Mouse (Mus musculus): ENCODE measurements around the gene Klhdc7b. TPM values are rescaled to one million over a fixed set of nuclear protein-coding genes. Genes with fewer than 3 reads are reported as not detected.

Klhdc7b gene
- total and polyA plus RNA-seq, 3 experiments, result 0.05 TPM; not detected in 2

DNA sequence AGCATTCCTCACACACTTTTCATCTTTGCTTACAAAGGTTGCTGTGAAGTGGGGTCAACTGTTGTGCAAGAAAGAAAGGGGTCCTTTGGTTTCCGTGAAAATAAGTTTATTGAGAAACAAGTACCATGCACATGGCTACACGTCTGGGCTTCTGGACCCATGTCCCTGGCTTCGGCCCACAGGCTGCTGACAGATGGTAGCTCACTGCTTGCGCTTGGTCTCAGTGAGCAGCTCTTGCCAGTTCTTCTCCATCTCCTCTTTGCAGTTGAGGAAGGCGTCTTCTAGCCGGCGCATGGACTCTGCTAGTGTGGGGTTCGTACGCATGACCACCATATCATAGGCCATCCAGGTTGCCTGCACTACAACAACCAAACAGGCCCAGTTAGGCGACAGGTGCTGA is 5.4 kb downstream of the Klhdc7b start:
- Histone ChIP-seq H3K36me3 (replicated peaks) (no peaks in the 10 kb centered on the region), H3K27me3 (ENCODE audit: insufficient read depth, low read length) (peaks cover 51% of the 10 kb centered on the region), H3K4me3 (ENCODE audit: low read depth, low read length) (no peak overlapping the region), H3K4me1 (ENCODE audit: insufficient read depth, low read depth, low read length) (no peaks in the 10 kb centered on the region), H3K9me3 (replicated peaks) (no peaks in the 10 kb centered on the region)
- ATAC-seq (ENCODE audit: extremely low read depth, insufficient number of reproducible peaks, low FRiP score, poor library complexity, severe bottlenecking), result no peak
- TF ChIP-seq TAL1 (conservative IDR thresholded peaks at IDR 0.05; ENCODE audit: low read depth, low read length) (no peak), GATA2 (IDR thresholded peaks at IDR 0.05; ENCODE audit: borderline replicate concordance, low read depth, low read length) (no peak), POLR2AphosphoS5 (IDR thresholded peaks at IDR 0.05; ENCODE audit: insufficient replicate concordance, low read depth, low read length) (no peak), CTCF (IDR thresholded peaks at IDR 0.05; ENCODE audit: low read depth, low read length) (no peak), GATA1 (IDR thresholded peaks at IDR 0.05; ENCODE audit: borderline replicate concordance, low read length) (no peak)
- no peak for DNase-seq (ENCODE audit: low spot score)

DNA sequence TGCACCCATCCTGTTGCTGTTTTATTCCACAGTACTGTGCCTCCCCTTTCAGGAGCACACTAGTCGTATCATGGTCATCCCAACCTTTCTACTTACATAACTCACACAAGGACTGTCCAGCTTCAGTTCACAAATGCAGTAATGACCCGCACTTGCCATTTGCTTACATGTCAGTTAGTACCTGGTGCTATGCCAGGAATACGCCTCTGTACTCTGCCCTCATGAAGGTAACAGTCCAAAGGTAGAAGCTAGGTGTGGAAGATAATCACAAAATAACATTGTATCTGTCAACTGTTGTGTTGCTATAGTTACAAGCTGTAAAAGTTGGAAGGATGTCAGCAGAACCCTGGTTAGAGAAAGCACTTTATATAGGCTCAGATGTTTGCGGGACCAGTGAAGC is 12.2 kb downstream of the Klhdc7b start:
- no peak for DNase-seq (ENCODE audit: low spot score)
- H3K4me3 ChIP-seq (ENCODE audit: low read depth, low read length), result no peak overlapping the region

DNA sequence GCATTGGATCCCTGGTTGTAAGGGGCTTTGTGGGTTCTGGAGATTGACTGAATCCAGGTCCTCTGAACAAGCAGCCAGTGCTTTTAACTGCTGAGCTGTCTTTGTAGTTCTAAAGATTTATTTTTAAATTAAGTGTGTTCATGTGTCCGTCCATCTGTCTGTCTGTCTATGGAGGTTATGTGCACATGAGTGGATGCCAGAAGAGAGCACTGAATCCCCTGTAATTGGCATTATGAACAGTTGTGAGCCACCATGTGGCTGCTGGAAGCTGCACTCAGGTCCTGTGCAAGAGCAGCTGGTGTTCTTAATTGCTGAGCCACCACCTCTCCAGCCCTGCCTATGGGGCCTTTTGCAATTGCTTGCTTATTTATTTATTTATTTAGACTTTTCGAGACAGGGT is 13.4 kb downstream of the Klhdc7b start:
- DNase-seq (ENCODE audit: low spot score) (no peak), ATAC-seq (ENCODE audit: extremely low read depth, insufficient number of reproducible peaks, low FRiP score, poor library complexity, severe bottlenecking) (no peak)
- TF ChIP-seq GATA2 (IDR thresholded peaks at IDR 0.05; ENCODE audit: borderline replicate concordance, low read depth, low read length), result no peak
- TF ChIP-seq TAL1 (conservative IDR thresholded peaks at IDR 0.05; ENCODE audit: low read depth, low read length), result no peak
- no peak for TF ChIP-seq GATA1 (IDR thresholded peaks at IDR 0.05; ENCODE audit: borderline replicate concordance, low read length)
- TF ChIP-seq POLR2AphosphoS5 (IDR thresholded peaks at IDR 0.05; ENCODE audit: insufficient replicate concordance, low read depth, low read length), result no peak
- TF ChIP-seq CTCF (IDR thresholded peaks at IDR 0.05; ENCODE audit: low read depth, low read length), result no peak
- H3K9me3 ChIP-seq (replicated peaks), result no peaks in the 10 kb centered on the region
- H3K4me1 ChIP-seq (ENCODE audit: insufficient read depth, low read depth, low read length), result peaks cover 4% of the 10 kb centered on the region
- no peaks in the 10 kb centered on the region for H3K36me3 ChIP-seq (replicated peaks)
- no peak overlapping the region for H3K4me3 ChIP-seq (ENCODE audit: low read depth, low read length)
- peaks cover 7% of the 10 kb centered on the region for H3K27me3 ChIP-seq (ENCODE audit: insufficient read depth, low read length)

More for the DNA sequence above, 12.2 kb downstream of the Klhdc7b start:
- Histone ChIP-seq H3K27me3 (ENCODE audit: insufficient read depth, low read length) (peaks cover 7% of the 10 kb centered on the region), H3K4me1 (ENCODE audit: insufficient read depth, low read depth, low read length) (peaks cover 4% of the 10 kb centered on the region), H3K36me3 (replicated peaks) (no peaks in the 10 kb centered on the region), H3K9me3 (replicated peaks) (no peaks in the 10 kb centered on the region)
- no peak for TF ChIP-seq TAL1 (conservative IDR thresholded peaks at IDR 0.05; ENCODE audit: low read depth, low read length)
- no peak for TF ChIP-seq GATA1 (IDR thresholded peaks at IDR 0.05; ENCODE audit: borderline replicate concordance, low read length)
- TF ChIP-seq GATA2 (IDR thresholded peaks at IDR 0.05; ENCODE audit: borderline replicate concordance, low read depth, low read length), result no peak
- TF ChIP-seq POLR2AphosphoS5 (IDR thresholded peaks at IDR 0.05; ENCODE audit: insufficient replicate concordance, low read depth, low read length), result no peak
- no peak for TF ChIP-seq CTCF (IDR thresholded peaks at IDR 0.05; ENCODE audit: low read depth, low read length)
- no peak for ATAC-seq (ENCODE audit: extremely low read depth, insufficient number of reproducible peaks, low FRiP score, poor library complexity, severe bottlenecking)

DNA sequence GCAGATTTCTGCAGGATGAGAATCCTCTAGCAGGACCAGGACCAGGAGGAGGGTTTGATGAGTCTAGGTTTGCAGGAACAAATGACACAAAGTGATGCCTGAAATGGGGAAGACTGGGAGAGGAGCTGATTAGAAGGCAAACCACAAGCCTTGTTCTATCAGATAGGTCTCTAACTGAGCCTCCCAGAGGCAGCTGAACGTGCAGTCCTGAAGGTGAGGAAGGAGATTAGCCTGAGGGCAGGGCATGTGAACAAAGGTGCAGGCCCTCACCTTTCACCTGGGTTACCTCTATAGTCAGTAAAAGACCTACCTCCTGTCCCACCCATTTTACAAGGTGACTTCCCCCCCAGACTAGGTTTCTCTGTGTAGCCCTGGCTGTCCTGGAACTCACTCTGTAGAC is 15.0 kb downstream of the Klhdc7b start:
- Histone ChIP-seq H3K4me3 (ENCODE audit: low read depth, low read length) (no peak overlapping the region), H3K36me3 (replicated peaks) (no peaks in the 10 kb centered on the region), H3K4me1 (ENCODE audit: insufficient read depth, low read depth, low read length) (peaks cover 4% of the 10 kb centered on the region), H3K27me3 (ENCODE audit: insufficient read depth, low read length) (peaks cover 3% of the 10 kb centered on the region; the same call in 1 of the 2 replicates), H3K9me3 (replicated peaks) (no peaks in the 10 kb centered on the region)
- no peak for ATAC-seq (ENCODE audit: extremely low read depth, insufficient number of reproducible peaks, low FRiP score, poor library complexity, severe bottlenecking)
- TF ChIP-seq GATA1 (IDR thresholded peaks at IDR 0.05; ENCODE audit: borderline replicate concordance, low read length), result no peak
- no peak for TF ChIP-seq POLR2AphosphoS5 (IDR thresholded peaks at IDR 0.05; ENCODE audit: insufficient replicate concordance, low read depth, low read length)
- TF ChIP-seq GATA2 (IDR thresholded peaks at IDR 0.05; ENCODE audit: borderline replicate concordance, low read depth, low read length), result no peak
- no peak for TF ChIP-seq CTCF (IDR thresholded peaks at IDR 0.05; ENCODE audit: low read depth, low read length)
- no peak for DNase-seq (ENCODE audit: low spot score)

DNA sequence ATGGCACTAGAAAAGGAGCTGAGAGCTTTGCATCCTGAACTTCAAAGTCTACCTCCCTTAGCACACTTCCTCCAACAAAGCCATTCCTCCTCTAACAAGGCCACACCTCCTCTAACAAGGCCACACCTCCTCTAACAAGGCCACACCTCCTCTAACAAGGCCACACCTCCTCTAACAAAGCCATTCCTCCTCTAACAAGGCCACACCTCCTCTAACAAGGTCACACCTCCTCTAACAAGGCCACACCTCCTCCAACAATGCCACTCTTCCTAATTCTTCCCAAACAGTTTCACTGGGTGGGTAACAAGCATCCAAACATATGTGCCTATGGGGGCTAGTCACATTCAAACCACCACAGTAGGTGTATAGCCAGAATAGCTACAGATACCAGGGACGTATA is 17.8 kb downstream of the Klhdc7b start:
- TF ChIP-seq POLR2AphosphoS5 (IDR thresholded peaks at IDR 0.05; ENCODE audit: insufficient replicate concordance, low read depth, low read length) (no peak), GATA2 (IDR thresholded peaks at IDR 0.05; ENCODE audit: borderline replicate concordance, low read depth, low read length) (no peak), GATA1 (IDR thresholded peaks at IDR 0.05; ENCODE audit: borderline replicate concordance, low read length) (no peak), CTCF (IDR thresholded peaks at IDR 0.05; ENCODE audit: low read depth, low read length) (no peak), TAL1 (conservative IDR thresholded peaks at IDR 0.05; ENCODE audit: low read depth, low read length) (no peak)
- Histone ChIP-seq H3K4me3 (ENCODE audit: low read depth, low read length) (no peak overlapping the region), H3K36me3 (replicated peaks) (no peaks in the 10 kb centered on the region), H3K27me3 (ENCODE audit: insufficient read depth, low read length) (peaks cover 3% of the 10 kb centered on the region), H3K4me1 (ENCODE audit: insufficient read depth, low read depth, low read length) (peaks cover 4% of the 10 kb centered on the region), H3K9me3 (replicated peaks) (no peaks in the 10 kb centered on the region)
- ATAC-seq (ENCODE audit: extremely low read depth, insufficient number of reproducible peaks, low FRiP score, poor library complexity, severe bottlenecking), result no peak
- no peak for DNase-seq (ENCODE audit: low spot score)

DNA sequence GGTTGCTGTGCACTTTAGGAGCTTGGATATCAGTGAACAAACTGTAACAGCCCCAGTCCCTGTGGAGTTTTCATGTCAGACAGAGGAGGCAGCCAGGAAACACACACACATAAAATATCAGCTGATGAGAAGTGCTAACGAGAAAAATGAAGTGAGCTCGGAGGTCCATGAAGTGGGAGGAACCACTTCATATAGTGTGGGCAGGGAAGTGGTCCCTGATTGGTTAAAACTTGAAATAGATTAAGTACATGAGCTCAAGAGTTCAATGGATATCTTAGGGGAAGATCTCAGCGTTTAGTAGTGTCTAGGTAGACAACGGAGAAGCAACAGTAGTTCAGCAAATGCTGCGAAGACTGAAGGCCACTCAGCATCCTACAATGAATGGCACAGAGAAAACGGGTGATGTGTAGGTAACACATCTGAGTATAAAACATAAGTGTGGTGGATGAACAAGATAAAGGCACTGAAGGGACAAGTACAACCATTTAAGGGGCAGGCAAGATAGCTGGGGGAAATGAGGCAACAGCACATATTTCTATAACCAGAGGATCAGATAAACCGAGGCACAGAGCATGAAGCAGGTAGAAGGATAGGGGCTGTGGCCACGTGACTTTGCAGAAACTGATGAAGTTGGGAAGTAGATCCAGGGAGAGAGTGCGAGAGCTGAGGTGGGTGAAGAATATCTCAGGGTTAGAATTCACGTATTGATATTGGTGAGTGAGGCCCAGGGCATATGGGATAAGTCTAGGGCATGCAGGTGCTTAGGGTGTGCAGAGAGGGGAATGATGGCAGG is 20.3 kb downstream of the Klhdc7b start:
- TF ChIP-seq TAL1 (conservative IDR thresholded peaks at IDR 0.05; ENCODE audit: low read depth, low read length) (no peak), CTCF (IDR thresholded peaks at IDR 0.05; ENCODE audit: low read depth, low read length) (no peak), POLR2AphosphoS5 (IDR thresholded peaks at IDR 0.05; ENCODE audit: insufficient replicate concordance, low read depth, low read length) (no peak)
- ATAC-seq (ENCODE audit: extremely low read depth, insufficient number of reproducible peaks, low FRiP score, poor library complexity, severe bottlenecking) (no peak), DNase-seq (ENCODE audit: low spot score) (no peak)
- no peaks in the 10 kb centered on the region for H3K36me3 ChIP-seq (replicated peaks)
- peaks cover 3% of the 10 kb centered on the region for H3K9me3 ChIP-seq (replicated peaks)
- H3K27me3 ChIP-seq (ENCODE audit: insufficient read depth, low read length), result peaks cover 3% of the 10 kb centered on the region; the same call in 1 of the 2 replicates
- H3K4me1 ChIP-seq (ENCODE audit: insufficient read depth, low read depth, low read length), result peaks cover 2% of the 10 kb centered on the region; the same call in 1 of the 2 replicates
- H3K4me3 ChIP-seq (ENCODE audit: low read depth, low read length), result no peak overlapping the region

All from G1E (cell line).